Mouse (Mus musculus) adrenal gland, postnatal 36 days (tissue): ENCODE measurements at regions not wholly inside any gene's neighbourhood (a gene's known extent, or its start where the extent isn't known, plus 50 kb on each side); places are given as distances from the start of the nearest gene placed in this dataset.
A peak's percentile ranks its signal among the peaks of the same experiment; 100 is the strongest.

Experiments used
- DNase-seq, 2 experiments: peaks; one replicate each; pipeline ENCODE4 v3.0.0; 2021; ENCODE audit warnings: mixed read lengths in 1 of 2

DNA sequence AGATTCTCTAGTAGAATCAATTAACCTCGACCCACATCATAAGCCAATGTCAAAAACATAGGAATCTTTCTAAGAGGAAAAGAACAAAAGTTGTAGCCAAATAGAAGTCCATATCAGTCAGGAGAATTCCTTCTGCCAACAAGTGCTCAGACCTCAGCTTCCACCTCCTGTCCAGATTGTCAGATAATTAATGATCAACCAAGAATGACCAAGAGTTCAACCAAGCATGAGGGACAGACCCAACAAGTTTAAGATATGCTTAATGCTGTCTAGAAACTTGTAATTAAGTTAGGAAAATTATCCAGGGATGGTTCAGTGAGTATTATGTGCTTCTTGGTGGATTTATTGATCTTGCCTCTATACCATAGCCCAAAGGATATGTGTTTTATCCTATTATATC lies 238.6 kb downstream of the Nedd1 start:
- no peak for DNase-seq

DNA sequence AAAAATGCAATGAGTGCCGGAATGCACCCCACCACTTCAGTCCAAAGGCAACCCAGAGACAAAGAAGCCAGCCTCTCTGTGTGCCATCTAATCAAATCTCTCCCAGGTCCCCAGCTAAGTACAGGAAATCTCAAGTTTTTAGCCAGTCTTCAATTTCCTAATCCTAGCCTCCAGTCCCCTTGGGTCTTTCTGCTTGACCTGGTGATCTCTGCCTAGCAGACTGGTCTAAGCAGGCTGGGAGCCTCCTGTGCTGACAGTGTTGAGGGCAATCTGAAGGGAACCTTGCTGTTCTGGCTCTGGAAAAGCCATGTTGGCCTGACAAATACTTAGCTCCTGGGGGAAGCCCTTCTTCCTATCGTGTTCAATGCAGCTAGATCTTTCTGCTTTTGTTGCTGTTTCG lies 248.9 kb downstream of the Nedd1 start:
- DNase-seq: no peak

DNA sequence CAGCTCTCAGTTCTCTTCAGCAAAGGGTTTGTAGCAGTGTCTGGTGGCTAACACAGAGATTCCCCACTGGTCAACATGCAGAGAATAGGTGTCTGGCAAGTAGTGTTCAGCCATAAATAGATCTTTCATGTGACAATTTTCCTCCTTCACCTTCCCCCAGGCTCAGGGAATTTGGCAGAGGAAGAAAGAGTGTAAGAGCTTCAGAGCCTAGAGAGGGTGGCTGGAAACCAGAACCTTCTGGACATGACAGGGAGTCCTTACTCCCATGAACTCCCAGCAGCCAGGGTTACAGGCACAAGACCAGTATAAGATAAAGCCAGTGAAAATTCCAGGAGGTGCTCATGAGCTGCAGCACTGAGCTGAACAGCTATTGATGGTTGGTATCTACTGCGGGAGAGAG lies 251.1 kb downstream of the Nedd1 start:
- DNase-seq: no peak

DNA sequence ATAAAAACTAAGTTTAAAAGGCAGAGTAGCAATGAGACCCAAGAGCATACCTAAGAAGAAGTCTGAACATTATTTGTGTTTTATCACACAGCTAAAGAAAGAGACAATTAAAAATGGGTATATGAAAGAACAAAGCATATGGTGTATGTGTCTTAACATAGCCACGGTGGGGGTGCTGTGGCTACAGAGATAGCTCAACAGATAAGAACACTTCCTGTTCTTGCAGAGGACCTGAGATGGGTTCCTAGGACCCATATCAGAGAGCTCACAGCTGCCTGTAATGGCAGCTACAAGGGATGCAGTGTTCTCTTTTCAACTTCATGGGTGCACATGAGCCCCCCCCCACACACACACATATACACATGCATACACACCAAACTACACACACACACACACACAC lies 267.0 kb downstream of the Nedd1 start:
- DNase-seq: no peak

DNA sequence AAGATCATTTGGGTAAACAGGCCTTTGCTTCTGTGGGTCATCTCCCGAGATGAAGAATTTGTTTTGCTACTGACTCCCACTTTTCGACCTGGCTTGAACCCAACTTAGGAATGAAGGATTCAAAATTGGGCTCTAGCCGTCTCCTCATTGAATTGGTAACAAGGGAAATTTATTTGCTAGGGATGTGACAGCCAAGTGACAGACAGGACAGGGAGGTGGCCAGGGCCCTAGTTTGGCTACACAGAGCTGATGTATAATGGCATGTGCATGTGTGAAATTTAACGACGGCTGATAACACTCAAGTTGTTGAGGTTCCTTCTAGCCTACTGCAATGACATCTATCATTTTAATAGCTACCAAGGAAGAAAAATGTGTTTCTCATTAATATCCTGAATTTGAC lies 268.7 kb downstream of the Nedd1 start:
- DNase-seq: no peak

DNA sequence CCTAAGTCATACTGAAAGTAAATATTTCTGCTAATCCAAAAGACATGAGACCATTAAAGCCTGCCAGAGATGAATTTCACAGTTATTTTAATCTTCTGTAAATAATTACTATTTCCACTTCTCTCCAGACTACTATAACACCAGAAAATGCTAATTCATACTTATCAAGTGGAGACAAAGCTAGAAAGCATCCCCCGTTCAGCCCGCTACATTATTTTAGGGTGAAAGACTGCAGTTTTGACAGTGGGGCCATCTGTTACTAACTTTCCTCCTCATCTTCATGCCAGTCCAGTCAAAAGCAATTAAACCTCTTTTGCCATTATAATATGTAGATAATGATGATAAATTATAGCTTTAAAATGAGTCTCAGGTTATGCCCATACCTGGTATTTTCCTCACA lies 276.3 kb downstream of the Nedd1 start:
- no peak for DNase-seq

DNA sequence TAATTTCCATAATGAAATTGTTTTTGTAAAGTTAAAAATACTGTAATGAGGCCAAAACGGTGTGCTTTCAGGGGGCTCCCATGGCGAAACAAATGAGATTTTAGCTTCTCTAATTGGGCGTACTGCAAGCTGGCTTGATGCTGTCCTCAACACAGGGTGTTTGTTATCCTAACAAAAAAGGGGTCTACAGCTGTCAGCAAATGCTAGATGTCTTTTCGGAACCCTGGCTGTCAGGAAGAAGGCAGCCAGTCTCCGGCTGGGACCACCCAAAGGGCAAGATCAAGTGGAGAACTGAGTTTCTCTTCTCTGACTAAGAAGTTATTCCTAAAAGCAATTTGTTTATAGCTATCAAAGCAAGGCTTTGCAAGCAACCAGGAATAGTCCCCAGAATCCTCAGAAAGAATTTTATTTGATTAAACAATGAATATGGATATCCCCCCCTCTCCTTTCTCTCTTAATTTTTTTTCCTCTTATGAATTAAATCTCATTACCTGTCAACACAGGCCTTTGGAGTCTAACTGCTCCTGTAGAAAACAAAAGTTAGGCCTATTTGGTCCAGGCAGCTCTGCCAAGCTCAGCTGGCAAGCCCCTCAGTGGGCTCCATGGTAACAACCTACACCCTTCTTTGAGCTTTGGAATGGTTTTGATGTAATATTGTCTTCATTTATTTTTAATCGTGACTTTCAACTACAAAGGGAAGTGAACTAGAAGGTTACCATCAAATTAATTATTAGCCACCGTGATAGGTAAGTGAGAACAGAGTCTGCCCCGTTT lies 283.4 kb downstream of the Nedd1 start:
- no peak for DNase-seq

DNA sequence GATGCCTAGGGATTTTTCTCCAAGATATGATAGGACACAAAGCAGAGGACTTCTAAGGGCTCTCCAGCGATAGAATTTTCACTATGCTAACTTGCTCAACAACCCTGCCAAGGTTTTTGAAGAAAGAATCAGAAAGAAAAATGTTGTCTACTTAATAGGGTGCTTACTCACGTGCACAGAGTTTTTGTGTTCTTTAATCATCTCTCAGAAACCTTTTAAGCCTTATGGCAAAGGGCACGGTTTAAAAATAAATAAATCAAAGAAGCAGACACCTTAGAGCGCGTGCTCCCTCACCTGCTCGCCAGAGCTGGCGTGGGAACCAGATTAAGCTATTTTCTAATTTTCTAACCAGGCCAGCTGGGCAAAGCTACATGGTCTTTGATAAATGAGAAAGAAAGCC lies 293.0 kb downstream of the Nedd1 start:
- DNase-seq: no peak

DNA sequence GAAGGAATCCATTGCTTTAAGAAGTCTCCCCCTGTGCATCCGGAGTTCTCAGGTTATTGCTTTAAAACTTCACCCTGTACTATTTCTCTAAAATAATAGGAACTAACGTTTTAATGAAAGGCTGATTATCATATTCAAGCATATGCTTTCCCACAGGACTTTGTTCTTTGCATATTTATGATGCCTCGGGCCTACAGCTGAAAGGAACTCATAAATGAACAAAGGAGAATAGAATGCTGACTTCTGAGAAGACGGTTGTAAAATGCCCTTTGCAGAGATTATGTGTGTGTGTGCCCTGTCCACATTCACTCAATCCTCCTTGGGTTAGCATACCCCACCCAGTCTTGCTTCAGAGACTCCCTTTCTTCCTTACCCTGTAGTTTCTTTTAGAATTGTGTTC lies 294.2 kb downstream of the Nedd1 start:
- no peak for DNase-seq

DNA sequence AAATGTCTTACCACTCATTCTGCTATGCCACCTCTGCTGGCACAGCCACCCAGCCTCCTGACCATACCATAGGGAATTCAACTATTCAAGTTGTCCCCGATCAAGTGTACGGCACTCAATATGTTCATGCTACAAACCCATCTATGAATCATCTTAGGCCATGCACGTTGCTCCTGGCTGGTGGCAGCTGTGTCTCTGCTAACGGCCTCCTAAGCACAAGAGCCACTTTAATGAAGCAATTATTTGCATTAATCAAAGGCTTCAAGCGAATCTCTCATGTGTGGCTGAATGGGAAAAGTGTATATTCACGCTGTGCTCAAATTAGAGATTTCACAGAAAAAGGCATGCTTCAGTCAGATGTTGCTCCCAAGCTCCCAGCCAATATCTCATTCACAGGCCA lies 295.8 kb downstream of the Nedd1 start:
- no peak for DNase-seq

DNA sequence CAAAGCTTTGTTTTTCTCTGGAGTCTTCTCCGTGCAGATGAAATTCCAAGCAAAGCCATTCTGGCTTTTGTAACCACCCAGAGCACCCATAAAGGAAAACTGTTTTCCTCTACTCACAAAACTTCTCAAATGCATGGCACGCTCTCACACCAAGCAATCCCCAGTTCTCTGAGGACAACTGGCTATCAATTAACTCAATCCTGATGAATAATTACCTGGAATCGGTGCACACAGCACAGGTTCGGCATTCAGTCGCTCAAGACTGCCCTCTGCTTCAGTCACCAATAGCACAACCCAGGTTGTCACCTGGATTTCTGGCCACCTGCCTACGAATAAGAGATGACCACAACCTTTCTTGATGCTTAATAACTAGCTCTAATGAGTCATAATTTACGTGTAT lies 309.5 kb downstream of the Nedd1 start:
- no peak for DNase-seq

DNA sequence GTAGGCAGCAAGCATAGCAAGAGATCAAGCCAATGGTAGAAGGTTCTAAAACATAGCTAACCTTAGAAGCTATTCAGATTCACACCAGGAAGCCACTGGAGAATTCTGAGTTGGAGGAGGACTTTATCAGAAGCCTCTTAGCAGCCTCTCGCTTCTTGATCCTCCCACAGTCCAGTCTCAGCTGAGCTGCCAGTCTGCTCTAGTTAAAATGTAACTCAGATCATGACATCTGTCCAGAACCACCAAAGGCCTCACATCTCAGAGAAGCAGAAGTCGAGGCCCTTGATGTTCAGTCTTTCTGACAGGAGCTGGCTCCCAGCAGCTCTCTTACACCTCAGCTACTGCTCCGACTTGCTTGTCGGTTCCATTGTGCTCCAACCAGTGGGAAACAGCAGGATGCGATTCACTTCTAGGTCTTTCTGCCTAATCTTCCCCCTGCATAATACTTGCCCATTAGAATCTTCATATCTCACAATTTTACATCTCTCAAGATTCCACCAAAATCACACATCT lies 311.4 kb downstream of the Nedd1 start:
- DNase-seq: no peak

DNA sequence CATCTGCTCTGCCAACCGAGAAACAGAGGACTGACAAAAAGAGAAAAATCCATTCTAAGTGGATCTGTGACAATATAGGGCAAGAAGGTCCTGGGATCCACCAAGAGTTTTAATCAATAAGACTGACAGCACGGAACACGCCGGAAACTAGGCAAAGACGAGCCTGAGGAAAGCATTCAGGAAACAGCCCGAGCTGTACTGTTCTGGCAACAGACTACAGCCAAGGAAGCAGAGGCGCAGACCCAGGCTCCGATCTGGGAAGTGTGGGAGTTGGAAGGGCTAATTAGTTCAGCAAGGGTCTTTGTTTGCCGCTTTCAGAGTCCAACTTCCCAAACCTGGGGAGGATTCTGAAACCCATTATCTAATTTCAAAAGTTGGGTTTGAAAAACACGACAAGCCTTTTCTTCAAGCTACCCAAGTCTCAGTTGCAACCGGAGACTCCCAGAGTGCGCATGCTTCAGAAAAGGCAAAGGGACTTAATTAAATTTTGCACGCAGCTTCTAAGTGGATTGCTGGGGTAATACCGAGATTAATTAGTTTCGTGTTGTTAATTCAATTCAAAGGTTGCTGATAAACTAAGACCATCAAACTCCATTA lies 317.4 kb downstream of the Nedd1 start:
- no peak for DNase-seq

DNA sequence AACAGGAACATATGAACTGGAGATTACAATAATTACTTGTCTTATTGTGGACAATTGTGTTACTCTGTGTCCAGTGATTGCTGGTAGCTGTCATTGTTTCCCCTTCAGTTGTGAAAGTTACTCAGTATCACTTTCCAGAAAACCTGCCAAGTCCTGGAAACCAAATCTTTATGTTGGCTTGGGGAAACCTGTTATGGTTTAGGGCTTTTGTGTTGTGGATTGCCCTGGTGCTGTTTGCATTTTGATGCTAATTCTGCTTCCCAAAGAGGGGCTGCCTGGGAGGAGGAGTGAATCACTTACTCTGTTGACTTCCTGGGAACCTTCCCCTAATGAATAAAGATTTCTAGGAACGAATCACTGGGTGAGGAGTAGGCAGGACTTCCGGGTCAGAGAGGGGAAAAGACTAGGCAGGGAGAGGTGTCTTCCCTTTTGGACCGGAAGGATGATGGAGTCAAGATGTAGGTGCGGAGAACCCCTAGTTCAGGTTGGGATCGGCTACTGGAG lies 321.6 kb downstream of the Nedd1 start:
- DNase-seq: no peak

DNA sequence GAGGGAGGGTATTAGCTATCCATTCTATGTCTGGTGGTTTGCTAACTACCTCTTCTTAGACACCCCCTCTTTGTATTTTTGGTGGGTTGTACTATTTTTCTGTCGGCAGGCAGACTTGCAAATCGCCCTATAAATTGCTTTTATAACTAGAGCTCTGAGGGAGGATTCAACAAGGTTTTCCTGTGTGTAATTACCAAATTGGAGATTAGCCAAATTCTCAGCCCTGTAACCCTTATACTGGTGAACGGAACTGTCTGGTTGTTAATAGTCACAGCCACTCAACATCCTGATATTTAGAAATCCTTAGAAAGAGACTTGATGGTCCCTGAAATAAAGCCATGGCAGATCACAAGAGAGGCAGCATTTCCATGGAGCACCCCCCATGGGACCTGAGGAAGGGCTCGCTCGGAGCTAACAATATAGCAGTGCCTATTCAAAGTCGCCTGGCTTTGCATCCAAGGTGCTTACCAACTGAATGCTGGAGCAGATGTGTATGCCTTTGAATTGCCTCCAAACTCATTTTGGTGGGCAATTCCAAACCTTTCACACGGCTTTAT lies 333.0 kb downstream of the Nedd1 start:
- DNase-seq: no peak

DNA sequence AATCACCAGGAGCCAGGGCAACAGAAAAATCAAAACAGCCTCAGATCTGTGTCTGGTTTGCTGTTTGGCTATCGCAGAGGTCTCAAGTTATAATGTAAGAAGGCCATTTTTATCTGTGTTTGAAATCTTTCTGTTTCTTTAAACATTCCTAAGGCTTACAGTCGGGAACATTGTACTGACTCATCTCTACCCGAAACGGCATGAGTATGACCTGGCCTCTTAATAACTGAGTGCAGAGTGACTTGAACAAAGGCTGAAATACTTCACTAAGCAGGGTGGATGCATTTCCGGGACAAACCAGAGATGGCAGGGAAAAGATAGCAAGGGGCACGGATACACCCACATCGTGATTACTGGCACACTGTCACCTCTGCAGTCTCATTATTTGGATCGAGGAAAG lies 355.1 kb downstream of the Nedd1 start:
- DNase-seq: no peak

DNA sequence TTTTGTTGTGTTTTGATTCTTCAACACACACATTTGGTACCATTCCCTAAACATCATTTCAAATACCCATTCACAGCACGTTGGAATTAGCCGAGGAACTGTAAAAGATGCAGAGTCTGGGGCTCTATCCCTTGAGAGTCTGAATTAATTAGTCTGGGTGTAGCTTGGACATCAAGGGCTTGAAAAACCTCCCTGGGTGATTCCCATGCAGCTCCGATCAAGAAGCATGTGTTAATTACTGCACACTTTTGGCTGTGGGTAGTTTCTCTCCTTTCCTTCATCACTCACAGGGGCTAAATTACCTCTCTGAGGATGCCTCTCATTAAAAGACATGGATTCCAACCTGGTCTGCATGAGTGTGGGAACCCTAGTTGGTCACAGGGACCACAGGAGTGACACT lies 365.5 kb downstream of the Nedd1 start:
- no peak for DNase-seq

DNA sequence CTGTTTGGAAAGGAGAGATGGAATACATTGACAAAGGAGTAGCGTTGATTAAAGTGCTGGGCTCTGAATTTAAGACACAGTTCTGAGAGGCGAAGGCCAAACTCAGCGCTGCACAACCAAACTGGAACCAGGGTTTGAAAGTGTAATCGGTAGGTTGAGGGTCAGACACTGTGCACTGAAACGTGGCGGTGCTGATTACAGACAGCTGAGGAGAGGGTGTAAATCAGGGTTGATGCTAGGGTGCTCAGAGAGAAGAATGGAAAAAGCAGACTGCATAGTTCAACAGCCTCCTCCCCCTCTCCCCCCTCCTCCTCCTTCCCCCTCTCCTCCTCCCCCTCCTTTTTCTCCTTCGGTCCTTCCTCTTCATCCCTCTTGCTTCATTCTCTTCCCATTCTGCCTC lies 373.2 kb downstream of the Nedd1 start:
- DNase-seq: no peak

DNA sequence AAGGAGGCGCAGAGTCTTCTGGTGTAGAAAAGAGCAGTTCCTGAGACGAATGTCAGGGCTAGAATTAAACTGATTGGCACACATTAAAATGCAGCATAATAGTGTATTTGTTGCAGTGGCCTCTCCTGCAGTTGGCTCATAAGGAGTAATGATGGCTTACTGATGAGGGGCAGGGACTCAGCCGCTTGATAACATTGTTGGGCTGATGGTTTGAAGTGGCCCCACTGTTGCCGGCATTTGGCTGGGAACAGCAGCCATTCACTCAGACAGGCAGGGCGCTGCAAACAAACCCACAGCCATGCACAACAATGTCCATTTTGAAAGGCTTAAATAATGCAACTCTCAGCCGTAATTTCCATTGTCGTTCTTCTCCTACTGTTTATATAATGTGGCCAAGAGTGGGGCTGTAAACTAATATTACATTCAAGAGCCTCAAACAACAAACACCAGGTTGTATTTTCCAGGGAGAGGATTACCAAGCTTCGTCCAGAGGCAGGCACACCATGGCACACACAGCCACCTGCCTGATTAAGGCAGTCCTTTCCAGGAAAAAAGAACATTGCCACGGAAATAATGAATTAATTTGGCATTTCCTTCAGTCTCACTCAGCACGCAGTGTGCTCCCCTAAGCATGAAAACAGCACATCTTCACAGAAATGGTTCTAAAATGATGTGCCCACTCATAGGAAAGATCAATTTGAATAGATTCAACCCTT lies 374.1 kb downstream of the Nedd1 start:
- DNase-seq: no peak

DNA sequence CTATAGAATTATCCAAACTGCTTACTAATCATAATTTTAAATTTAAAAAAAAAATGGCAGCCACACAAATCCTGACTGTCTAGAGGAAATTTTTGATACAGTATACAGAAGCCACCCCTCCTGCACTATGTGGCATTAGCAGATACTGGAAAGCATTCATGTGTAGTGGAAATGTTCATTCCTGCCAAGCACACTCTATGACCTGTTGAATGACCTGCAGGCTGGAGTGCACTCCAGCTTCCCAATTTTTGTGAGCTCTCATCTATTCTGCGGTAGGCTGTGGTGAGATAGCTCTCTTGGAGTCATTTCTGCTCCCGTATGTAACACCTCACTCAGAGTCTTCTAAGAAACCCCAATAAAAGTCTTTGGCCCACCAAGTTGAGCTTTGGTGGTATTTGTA lies 382.5 kb downstream of the Nedd1 start:
- no peak for DNase-seq

DNA sequence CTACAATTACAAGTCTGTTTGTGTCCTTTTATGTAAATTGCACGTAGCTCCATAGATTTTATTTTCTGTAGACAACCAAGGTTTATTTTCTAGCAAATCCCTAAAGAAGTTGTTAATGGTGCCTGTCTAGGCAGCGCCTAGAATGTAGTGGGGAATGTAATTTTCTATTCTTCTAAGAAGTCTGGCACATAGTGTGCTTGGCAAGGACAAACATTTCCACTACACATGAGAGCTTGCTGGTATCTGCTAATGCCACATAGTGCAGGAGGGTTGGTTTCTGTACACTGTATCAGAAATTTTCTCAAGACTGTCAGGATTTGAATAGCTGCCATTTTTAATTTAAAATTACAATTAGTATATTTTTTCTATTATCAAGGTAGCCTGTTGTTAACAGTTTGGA lies 385.3 kb downstream of the Nedd1 start:
- DNase-seq: no peak

DNA sequence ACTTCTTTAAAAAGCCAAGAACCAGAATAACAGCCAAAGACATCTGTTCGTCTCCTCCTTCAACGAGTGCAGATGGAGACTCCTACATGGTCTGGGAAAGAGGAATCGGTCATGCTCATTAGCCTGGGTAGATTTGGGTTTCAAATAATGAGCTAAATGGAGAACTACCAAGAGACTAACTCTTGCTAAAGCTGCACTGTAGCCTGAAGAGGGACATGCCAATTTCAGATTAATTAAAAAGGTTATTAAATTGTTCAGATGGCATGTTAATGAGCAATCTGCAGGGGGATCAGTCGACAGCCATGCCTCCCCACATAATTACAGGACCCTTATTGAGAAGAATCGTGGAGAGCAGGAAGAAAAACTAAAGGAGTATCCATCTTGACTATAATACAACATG lies 386.1 kb downstream of the Nedd1 start:
- no peak for DNase-seq

DNA sequence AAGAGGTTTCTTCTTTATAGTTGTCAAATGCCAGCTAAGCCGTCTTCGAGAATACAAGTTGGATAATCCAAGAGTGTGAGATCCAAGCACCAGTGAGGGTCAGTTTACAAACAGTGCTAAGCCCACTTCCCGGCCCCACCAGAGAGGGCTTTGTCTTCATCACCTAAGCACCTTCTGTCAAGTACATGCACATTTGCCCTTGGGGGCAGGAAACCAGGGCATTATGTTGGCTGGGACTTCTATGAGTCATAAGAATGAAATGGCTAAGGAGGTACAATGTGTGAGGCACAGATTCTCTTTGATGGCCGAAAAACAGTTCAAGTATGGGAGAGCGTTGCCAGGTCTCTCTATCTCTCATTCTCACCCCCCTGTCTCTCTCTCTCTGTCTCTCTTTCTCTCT lies 387.1 kb downstream of the Nedd1 start:
- DNase-seq: peak; percentile 3 to 21
